Mouse (Mus musculus): ENCODE measurements around the gene Lyrm7.
"Not testable (repeated sequence)": the region's sequence is repeated elsewhere in the genome, so short reads cannot be mapped to it uniquely, and the experiment has no call there.

Gene Lyrm7

DNA sequence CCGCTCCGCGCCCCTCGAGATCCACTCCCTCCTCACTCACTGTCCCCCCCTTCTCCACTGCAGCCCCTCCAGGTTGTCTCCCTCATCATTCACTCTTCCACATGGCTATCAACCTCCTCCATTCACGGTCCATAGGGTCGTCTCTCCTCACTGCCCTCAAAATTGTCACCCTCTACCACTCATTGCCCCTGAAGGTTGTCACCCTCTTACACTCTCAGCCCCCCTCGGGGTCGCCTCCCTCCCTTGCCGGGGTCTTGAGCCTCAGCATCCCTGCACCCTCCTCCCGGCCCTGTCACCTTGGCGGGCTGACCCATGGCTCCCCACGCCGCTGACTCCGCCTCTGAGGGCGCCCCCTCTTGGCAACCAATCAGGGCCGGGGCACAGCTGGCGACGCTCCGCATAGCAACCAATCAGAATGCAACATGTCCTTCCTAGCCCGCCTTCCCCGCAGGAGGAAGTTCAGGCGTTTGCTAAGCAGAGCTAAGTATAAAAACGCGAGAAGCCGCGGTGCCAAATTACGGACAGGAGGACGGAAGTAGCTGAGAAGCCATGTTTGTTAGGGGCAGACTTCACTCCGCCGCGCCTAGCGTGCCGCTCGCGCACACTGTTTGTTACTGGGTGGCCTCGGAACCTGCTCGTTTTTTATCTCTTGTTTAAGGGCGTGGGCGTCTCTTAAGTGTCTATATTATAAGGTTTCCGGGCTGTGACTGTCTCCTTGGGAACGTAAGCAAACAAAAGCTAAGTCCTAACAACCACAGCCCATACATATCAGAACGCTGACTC is at the start of gene Lyrm7:
Gene Lyrm7, minus strand, starts transcription at position 661 of the 783 bp plus-strand sequence.
- DNase-seq (ENCODE audit: low spot score in 2 of 2): peak; percentile 94 to 96

DNA sequence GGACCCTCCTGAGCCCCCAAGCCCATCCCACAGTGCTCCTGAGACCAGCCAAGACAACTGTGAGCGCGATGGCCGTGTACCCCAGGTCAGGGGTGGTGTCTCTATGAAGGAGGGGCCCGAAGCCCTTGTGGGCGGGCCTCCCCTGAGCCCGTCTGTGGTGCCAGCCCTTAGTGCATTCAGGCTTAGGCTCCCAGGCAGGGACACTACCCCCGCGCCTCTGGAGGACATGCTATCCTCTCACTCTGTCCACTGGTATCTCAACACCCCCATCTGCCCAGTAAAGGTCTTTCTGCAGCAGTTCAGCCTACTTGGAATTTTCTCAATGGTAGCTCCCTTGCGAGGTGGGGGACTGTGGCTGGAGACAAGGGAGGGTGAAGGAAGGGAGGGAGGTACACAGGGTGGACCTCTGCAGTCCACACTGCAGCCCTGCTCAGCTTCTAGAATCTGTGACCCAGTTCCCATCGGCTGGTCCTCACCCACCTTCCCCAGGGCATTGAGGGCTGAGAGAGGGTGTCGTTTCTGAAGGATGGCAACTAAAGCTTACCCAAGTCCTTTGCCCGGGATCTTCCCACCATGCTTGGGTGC is 49.5 kb upstream of the Lyrm7 start:
- DNase-seq (ENCODE audit: low spot score in 2 of 2): no peak

DNA sequence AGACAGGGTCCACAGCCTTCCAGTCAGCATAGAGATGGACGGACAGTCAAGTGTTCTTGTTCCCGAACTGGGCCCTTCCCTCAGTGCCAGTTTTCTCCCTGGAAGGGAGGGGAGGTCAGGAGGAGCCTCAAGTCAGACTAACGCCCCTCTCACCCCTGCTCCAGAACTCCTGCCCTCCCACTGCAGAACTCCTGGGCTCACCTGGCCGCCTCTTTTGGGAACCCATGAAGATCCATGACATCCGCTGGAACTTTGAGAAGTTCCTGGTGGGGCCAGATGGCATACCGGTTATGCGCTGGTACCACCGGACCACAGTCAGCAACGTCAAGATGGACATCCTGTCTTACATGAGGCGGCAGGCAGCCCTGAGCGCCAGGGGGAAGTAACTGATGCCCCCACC is 48.6 kb upstream of the Lyrm7 start:
- DNase-seq (ENCODE audit: low spot score in 2 of 2): no peak

DNA sequence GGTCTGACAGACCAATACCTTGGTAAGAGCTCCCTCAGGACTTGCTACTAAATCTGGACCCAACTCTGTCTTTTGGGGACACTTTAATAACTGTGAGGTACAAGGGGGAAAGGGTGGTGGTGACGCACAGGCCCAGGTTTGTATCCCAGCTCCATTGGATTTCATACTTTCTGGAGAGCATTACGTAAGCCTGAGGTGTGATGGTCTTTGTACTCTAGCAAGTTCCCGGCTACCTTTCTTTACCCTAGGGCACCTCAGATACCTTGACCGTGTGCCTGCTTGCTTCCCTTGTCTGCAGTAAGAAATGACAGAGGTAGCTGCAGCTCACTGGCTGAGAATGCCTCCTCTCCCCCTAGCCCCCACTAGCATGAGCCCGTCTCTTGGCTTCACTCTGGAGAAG is 46.5 kb upstream of the Lyrm7 start:
- DNase-seq (ENCODE audit: low spot score in 2 of 2): no peak

DNA sequence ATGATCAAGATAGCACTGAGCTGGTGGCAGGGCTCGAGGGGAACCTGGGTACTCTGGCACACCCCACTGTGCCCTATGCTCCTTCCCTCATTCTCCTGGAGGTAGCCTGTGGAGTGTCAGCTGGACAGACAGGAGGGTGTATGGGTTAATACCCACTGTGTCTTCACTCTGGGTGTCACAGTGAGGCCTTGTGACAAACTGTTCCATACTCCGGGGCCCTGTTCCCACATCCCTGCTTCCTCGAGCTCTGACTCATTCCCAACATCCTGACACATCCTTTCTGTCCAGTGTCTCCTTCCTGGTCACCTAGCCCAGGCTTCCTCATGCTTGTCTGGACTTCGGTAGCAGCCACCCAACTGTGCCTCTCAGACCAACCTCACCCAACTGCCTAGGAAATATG is 45.8 kb upstream of the Lyrm7 start:
- no peak for DNase-seq (ENCODE audit: low spot score in 2 of 2)

DNA sequence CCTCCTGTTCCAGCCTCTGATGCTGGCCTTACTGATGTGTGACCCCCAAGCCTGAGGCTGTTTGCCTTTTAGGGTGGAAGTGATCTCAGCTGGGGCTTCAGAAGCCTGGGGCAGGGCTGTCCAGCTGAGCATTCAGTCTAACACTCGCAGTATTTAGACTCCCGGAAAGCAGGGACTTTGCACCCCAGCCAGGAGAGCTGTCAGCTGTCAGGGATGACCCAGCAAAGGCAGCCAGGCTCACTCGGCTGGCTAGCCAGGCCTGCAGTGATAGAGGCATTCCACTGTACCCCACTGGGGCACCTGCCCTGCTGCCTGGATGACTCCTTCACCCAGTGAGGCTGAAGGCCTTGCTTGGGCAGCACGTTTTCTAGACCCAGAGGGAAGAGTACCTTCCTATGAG is 45.2 kb upstream of the Lyrm7 start:
- no peak for DNase-seq (ENCODE audit: low spot score in 2 of 2)

DNA sequence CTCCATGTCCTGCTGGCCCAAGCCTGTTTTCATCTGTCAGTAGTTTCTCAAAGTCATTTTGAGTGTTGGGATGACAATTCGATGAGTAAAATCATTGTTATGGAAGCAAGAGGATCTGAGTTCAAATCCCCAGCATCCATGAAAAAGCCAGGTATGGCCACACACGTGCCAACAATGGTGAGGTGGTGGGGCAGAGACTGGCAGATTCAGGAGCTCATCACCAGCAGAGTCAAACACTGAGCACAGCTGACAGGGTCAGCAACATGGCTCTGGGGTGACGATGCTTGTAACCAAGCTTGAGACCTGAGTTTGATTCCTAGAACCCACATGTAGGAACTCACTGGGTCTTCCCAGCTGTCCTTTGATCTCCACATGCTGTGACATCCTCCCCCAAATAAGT is 44.4 kb upstream of the Lyrm7 start:
- DNase-seq (ENCODE audit: low spot score in 2 of 2): no peak

DNA sequence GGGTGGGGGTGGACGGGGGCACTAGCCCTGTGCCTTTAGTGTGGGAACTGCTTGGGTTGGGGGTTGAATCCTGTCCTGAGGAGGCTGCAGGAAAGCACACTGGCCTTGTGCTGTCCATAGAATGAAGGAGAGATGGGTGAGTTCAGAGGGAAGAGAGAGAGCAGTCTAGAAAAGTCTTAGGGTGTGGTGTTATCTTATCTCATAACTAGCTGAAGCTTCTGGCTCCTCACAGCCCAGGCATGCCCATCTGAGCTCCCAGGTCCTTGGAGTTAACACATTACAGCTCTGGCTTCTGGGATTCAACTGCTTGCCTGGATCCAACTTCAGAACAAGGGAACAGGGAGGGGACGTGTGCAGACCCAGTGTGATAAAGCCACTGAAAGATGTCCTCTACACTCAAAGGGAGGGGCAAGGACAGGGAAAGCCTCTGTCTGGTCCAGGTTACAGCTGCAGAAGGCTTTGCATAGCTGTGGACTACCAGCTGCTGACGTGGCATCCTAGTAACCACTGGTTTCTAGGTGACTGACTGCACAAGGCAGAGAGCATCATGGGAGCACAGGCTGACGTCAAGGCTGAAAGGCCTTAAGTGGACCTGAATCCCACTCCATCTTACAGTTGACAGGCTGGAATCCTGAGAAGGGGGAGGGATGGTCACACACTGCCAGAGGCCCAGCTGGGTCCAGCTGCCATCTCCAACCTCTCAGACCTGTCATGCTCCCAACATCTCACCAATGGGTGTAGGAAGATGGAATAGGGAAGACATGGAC is 43.4 kb upstream of the Lyrm7 start:
- no peak for DNase-seq (ENCODE audit: low spot score in 2 of 2)

DNA sequence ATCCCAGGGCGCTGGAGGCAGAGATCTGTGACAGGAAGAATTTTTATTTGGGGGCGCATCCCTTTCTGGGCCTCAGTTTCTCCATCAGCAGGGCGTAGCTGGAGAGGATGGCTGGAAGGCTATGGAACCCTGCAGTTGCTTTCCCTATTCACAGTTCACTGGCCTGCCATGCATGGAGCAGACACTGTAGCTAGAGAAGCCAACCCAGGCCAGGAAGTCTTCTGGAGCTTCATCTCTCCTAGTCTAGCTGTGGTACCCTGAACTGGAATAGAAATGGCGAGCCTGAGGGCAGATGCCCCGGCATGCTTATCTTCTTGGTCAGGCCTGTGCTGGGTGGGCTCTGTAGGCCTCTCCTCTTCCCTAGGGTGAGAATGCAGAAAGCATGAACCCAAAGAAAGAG is 42.6 kb upstream of the Lyrm7 start:
- no peak for DNase-seq (ENCODE audit: low spot score in 2 of 2)

DNA sequence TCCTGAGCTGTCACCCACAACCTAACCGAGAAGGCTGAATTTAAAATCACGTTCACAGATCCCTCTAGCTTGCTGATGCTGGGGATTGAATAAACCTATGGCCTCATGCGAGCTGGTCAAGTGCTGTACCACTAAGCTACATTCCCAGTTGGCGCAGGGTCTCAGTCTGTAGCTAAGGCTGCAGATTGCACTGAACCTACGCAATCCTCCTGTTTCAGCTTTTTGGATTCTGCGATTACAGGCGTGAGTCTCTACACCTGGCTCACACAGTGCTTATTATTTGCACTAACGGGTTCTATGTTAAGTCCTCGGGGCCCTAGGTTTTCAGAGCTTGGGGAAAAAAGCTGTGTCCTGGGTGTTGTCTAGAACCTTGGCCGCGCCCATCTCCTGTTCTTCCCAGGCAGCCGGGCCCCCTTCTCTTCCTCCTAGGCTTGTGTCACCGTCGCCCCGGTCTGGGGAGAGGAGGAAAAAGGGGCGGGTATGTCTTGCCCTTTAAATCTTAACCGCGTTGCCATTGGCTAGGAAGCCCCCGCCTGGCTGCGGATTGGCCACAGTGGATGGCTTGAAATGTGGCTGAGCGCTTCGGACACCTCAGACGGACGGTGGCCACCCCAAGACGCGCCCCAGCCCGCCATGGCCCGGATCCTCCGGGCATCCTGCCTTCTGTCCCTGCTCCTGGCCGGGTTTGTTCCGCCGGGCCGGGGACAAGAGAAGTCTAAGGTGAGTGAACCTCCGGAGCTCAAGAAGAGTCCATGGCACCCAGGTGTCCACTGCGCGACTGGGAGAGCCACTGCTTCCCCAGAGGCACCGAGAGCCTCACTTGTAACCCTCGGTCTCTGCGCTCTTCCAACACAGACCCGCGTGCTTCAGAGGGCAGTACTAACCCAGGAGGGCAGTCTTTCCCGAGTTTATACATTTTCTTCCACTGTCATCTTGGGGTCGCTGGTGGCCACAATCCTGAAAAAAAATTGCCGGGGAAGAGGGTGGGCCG is 41.9 kb upstream of the Lyrm7 start, which contains the start of gene Gpx3:
Gene Gpx3, plus strand, starts transcription at position 121 of the 991 bp plus-strand sequence.
- no peak for DNase-seq (ENCODE audit: low spot score in 2 of 2)

DNA sequence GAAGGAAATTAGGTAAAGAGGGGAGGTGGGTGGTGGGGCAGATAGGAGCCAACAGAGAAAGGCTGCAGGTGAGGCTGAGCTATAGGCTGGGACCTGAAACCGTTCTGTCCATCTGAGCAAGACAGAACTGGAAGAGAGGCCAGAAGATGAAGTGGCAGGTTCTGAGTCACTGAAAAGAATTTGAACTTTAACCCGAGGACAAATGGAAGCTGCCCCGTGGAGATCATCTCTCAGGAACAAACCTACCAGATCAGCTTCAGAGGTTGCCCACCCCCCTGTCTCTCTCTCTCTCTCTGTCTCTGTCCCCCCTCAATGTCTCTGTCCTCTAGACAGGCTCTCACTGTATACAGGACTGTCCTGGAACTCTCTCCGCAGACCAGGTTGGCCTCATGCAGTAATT is 38.9 kb upstream of the Lyrm7 start:
- DNase-seq (ENCODE audit: low spot score in 2 of 2): no peak

DNA sequence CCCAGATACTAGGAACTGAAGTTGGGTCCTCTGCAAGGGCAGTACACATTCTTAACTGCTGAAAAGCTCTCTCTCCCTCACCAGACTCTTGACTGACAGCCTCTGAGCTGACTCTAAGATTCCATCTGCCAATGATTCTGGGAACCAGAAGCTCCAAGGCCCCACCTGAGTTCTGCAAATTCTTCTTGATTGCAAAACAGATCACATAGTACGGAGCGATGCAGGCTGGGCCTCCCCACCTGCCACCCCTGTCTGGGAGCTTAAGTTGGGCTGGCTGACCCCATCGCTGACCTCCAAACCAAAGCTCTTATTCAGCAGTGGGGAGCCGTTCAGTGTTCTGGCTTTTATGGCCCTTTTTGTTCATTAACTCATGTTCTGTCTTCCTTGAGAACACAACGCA is 36.8 kb upstream of the Lyrm7 start:
- no peak for DNase-seq (ENCODE audit: low spot score in 2 of 2)

DNA sequence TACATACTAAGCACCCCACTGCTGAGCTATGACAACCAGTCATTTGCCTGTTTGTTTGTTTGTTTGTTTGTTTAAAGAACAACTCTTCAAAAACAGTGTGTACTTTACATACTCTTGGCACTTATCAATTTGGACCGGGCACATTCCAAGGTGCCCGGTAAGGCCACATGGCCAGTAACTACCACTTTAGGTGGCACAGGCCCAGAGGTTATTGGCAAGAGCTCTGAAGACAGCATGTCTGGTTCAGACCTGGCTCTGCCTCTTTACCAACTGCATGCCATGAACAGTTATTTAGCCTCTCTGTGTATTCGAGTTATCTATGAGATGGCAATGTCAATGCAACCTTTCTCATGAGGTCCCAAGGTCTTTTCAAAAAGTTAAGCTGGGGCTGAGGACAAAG is 35.9 kb upstream of the Lyrm7 start:
- DNase-seq (ENCODE audit: low spot score in 2 of 2): not testable (repeated sequence)

DNA sequence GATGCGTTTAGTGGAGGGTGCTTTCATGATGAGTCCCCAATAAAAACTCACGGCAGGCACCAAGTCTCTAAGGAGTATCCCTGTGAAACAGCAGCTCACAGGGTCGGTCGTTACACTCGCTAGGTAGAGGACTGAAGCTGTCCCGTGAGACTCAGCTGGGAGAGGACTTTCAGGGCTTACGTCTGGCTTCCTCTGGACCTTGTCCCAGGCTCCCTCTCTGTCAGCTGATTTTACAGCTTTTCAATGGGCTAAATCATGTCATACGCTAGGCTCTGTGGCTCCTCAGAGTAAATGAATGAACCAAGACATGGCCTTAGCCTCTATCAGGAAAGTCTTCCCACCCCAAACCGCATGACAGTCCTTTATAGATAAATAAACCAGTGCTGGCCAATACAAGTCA is 33.9 kb upstream of the Lyrm7 start:
- no peak for DNase-seq (ENCODE audit: low spot score in 2 of 2)

DNA sequence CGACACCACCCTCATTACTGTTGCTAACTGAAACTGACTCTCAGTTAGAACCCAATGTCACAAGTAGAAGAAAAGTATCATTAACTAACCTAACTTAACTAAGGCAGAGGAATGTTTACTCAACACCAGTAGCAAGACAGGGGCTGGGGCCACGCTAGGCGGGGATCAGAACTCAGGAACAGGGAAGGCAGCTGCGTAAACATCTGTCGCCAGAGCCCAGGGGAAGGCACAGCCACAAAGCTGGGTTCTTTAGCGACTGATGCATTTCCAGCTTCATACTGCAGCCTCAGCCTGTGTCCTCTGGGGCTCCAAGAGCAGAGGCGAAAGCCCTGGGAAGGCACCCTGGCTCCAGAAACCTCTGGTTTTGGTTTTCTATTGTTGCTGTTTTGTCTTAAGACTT is 31.4 kb upstream of the Lyrm7 start:
- no peak for DNase-seq (ENCODE audit: low spot score in 2 of 2)

DNA sequence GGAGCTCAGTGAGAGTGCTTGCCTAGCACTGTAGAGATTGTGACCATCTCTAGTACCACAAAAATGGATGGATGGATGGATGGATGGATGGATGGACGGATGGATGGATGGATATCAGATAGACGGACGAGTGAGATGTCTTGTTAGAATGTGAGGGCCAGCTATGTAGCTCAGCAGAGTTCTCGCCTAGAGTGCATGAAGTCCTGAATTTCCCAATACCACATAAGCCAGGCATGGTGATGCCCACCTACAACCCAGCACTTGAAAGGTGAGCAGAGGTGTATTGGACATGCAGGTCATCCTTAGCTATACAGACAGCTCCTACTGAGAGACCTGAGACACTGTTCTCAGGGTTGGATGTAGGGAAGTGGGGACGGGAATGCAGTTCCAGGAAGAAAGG is 30.6 kb upstream of the Lyrm7 start:
- no peak for DNase-seq (ENCODE audit: low spot score in 2 of 2)

DNA sequence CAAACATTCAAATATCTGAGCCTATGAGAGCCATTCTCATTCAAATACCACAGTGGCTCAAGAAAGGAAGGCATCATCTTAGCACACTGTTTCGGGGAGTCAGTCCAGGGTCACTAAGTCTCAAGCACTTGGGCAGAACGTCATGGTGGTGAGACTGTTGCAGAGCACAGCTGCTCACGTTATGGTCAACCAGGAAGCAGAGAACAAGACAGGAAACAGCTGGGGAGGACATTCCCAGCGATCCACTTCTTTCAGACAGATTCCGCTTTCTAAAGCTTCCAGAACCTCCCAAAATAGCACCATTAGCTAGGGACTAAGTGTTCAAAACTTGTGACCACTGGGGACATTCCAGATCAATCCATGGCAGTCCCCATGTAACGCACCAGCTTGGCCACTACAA is 27.2 kb upstream of the Lyrm7 start:
- no peak for DNase-seq (ENCODE audit: low spot score in 2 of 2)

DNA sequence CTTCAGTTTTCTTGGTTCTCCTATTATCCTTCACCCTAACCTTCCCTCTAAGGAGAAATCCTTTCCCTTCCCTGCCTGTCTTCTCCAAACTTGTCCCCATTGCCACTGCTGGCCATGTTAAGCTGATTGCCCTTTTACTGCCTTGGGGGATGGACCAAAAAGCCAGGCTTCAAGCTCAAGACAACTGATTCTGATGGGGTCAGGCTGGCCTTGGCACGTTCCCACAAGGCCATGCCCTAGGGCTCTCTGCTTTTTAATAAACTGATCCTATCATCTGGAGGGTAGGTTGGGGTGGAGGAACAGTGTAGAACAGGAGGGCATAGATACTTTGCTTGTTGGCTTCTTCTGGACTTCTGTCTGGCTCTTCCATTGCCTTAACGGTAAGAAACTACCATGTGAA is 24.7 kb upstream of the Lyrm7 start:
- DNase-seq (ENCODE audit: low spot score in 2 of 2): no peak

DNA sequence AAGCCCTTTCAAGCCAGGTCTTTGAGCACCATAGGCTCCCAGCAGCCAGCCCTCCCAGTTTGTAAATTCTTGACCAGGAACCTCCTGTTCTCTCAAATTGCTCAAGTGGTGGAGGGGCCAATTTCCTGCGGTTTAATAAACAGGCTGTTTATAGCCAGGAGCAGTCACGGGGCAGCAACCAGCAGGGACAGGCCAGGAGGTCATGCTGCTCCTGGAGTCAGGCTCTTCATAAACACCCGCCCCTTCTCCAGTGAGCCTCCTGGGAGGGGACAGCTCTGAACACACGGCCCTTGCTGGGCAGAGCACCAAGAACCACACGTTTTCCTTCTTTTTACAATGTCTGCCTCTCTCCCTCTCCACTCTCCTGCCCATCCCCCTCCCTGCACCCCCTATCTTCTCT is 24.2 kb upstream of the Lyrm7 start:
- DNase-seq (ENCODE audit: low spot score in 2 of 2): no peak

DNA sequence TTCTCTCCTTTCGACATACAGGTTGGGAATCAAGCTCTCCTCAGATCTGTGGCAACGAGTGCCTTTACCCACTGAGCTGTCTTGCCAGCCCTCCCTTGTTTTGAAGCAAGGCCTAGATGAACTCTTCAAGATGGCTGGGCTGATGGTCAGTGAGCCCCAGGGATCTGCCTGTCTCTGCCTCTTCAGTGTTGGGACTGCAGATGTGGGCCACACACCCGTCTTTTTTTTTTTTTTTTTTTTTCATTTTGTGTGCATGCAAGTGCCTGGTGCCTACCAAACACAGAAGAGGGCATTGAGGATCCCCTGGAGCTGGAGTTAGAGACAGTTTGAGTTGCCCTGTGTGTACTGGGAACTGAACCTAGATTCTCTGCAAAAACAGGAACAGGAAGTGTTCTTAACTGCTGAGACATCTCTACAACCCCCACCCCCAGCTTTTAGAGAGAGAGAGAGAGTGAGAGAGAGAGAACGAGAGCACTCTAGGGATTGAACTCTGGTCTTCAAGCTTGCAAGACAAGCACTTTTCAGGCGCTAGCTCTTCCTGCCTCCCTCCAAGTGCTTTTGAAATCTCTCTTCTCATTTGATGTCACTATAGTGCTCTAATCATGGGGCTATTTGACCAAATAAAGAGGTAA is 23.6 kb upstream of the Lyrm7 start:
- no peak for DNase-seq (ENCODE audit: low spot score in 2 of 2)

DNA sequence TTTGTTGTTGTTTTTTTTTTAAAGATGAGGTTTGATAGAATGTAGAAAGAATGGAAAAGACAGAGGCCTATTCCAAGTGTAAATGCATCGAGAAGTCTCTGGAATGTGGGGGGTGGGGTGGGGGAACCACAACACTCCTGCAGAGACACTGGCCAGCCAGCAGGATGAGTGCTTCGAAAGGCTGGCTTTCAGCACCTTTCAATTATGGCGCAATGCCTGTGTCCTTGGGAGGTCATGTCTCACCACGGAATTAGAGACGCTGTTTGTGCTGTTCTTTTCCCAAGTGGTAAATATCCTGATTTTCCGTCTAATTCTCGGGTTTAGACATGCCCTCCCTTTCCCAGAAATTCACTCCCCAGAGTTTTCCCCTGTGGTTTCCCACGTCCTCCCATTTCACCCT is 22.0 kb upstream of the Lyrm7 start:
- no peak for DNase-seq (ENCODE audit: low spot score in 2 of 2)
